Mouse (Mus musculus): ENCODE results near the gene Gm14569.

The Gm14569 gene

DNA sequence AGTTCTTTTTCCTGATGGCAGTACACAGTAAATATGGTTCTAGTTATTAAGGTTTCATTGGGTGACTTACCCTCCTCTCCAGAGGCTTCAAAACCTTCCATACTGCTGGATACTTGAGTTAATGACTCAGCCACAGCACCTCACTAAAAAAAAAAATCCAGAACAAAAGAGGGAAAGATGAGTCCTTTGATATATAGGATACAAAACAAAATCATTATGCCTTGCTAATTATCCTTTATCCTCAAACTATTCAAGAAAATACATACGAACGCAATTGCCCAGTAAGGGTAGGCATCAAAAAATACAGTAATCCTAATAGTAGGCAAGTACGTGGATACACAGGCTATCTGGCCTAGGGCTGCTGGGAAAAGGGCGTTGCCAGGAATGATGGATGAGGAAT lies at the start of gene Gm14569:
Gene Gm14569, minus strand, starts transcription at position 101 of the 400 bp plus-strand sequence.
- DNase-seq (ENCODE audit: low spot score) = no peak

DNA sequence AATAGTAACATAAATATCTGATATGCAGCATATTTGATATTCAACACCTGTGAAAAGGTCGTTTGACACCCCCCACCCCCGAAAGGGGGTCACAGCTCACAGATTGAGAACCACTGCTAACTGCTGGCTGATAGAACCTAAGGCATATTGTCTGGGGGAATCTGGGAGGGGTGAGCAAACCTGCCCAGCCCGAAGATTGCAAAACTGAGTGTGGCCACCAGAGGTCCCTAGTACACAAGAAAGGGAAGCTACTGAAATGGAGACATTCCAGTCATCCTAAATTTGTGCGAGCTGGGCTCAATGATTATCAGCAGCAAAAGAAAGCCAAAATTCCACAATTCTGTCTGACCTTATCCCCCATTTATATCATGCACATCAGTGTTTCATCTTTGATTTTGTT lies 42.9 kb upstream of the Gm14569 start:
- DNase-seq (ENCODE audit: low spot score) = peak; percentile 32

DNA sequence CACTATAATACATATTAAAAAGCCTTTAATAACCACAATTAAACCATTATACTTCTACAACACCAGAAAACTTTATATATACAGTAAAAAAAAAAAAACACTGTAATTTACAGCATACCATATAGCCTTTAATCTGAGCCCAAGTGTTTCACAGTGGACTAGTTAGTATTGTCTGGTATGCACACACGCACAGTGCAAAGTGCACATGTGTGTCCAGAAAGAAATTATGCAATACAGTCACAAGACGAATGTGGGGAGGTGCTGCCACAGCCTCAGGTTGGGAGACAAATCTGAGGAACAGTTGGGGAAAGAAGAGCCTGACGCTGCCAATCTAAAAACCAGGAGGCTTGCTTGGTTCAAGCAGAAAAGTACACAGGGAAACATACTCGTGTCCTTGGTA lies 42.1 kb upstream of the Gm14569 start:
- DNase-seq (ENCODE audit: low spot score) = no peak

DNA sequence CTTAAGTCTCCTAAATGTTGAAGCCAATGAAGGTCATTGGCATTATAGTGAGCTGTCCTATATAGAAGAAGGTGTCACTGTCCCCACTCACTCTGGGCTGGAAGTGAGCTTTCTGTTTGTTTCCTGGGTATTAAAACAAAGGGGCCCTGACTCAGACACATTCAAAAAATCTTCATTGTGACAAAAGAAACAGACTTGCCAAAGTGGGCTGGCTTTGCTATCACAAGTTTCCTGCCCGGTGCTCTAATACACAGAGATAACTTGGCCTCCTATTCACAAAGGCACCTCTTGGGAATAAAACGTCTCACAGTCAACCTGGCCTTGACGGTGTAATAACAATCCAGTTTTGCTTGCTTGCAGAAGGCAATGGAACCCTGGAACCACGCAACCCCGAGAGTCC lies 38.6 kb upstream of the Gm14569 start:
- no peak for DNase-seq (ENCODE audit: low spot score)

DNA sequence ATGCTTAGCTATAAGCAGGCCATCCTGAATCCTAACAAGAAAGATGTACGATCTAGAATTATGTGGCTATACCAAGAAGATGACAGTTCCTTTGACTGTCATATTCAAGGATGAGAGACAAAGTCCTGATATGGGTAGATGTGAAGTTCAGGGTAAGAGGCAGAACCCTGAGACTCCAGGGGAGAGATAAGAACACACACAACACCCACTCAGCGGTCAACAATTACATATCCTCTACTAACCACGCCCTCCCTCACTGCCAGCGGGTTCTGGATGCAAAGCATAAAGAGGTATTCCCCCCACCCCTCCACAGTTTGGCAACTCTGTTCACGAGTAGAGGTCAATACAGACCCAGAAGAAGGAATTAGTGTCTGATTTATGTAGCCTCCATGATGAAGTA lies 32.1 kb upstream of the Gm14569 start:
- no peak for DNase-seq (ENCODE audit: low spot score)

DNA sequence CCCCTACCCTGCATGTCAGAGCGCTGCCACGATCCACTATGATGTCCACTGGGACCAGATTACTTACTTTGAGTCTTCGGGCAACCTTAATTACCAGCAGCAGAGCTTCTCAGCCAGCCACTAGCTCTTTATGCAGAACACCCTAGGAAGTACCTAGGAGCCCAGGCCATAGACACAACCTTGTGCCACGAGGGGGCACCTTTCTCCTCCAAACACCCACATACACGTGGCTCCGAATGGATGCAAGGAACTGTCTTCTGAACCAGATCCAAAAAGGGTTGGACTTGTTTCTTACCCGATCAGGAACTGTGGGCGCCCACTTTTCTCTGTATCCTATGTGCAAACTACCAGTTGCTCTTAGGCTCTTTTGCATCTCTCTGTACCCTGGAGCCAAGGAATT lies 22.1 kb upstream of the Gm14569 start:
- no peak for DNase-seq (ENCODE audit: low spot score)

DNA sequence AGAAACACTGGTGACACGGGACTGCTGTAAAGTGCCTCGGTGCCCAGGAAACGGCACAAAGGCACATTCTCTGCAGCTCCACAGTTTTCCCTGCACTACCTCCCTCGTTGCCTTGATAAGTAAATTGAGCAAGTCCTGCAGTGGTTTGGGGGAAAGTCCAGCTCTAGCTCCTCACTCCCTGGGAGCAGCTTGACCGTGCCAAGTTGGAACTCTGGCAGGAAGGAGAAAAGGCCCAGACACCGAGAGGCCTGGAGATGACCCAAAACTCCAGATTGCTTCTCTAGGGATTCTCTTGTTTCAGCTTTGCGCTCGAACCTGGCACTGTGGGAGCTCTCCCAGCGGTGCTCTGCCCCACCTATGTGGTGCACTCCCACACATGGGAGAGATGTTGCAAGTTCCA lies 21.6 kb upstream of the Gm14569 start:
- no peak for DNase-seq (ENCODE audit: low spot score)

DNA sequence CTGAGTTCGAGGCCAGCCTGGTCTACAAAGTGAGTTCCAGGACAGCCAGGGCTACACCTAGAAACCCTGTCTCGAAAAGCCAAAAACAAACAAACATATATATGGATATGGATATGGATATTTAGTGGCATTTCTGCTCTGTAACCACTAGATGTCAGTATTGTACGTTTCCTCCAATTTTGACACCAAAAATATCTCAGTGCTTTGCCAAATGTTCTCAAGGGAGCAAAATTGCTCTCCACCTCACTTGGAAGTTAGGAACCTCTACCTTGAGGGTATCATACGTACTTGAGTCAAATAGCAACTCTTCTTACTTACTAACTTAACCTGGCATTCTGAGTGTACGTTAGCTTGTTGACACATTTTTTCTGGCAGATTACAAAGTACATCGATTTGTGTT lies 15.2 kb upstream of the Gm14569 start:
- DNase-seq (ENCODE audit: low spot score) = no peak

DNA sequence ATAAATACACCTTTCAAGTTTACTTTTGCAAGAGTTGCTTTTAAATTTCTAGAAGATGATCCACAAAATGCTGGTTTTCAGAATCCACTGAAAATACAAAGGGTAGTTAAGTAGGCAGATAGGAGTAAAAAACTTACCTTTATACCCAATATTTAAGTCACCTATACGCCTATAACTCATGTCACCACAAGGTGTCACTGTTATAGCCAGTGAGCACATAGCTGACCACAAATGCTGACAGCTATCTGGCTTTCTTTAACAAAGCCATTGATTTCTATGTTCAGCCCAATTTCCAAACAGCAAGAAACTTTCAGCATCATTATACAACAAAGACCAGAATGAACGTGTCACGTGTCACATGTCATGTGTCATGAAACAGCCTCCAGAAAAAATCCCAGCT lies 2.1 kb downstream of the Gm14569 start:
- no peak for DNase-seq (ENCODE audit: low spot score)

DNA sequence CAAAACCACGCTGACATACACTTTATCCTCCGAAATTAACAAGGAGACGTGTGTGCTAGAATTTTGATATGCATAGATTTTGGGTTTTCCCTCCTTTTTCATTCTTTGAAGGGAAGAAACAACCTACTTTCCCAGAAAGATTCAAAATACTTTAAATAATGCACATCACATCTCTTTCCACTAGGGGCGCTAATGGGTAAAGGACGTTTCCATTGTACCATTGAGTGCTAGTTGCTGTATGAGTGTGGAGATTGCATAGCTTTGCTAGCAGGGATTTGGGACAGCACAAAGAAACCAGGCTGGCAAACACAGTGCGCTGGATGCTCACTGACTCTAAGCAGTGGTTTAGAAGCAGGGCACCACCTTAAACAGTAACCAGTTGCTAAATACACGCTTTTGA lies 3.6 kb downstream of the Gm14569 start:
- DNase-seq (ENCODE audit: low spot score) = no peak

DNA sequence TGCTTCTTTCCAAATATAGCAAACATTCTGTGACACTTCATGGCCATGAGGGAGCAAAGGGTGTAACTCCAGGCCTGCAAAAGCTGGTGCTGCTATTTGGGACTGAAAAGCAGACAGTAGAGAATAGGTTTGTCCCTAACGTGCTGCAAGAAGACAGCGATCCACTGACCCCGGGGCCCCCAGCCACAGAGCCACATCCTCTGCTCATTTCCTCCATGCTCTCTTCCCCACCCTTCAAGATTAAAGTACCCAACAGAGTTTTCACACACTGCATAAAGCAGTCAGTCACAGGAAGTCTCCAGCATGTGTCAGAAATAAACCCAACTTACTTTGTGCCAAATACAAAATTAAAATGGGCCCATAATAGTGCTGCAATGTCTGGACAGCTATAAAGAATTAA lies 16.8 kb downstream of the Gm14569 start:
- DNase-seq (ENCODE audit: low spot score) = no peak

DNA sequence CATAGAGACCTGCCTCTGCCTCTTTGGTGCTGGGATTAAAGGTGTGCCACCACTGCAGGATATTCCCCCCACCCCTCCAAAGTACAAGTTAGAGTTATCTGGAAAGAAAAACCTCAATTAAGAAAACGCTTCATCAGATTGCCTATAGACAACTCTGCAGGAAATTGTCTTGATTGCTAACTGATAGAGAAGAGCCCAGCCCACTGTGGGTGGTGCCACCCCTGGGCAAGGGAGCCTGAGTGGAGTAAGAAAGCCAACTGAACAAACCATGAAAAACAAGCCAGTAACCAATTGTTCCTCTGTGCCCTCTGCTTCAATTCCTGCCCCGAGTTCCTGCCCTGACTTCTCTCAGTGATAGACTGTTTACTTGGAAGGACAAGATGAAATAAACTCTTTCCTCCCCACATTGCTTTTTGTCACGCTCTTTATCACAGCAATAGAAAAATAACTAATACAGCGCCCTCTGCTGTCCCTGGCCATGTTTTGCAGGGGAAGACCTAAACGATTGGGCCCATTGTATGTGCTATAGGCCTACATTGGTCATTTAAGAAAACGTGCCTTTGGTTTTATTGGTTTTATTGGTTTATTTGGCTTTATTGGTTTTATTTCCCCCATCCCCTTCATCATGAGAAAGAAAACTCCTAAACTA lies 17.4 kb downstream of the Gm14569 start:
- no peak for DNase-seq (ENCODE audit: low spot score)

DNA sequence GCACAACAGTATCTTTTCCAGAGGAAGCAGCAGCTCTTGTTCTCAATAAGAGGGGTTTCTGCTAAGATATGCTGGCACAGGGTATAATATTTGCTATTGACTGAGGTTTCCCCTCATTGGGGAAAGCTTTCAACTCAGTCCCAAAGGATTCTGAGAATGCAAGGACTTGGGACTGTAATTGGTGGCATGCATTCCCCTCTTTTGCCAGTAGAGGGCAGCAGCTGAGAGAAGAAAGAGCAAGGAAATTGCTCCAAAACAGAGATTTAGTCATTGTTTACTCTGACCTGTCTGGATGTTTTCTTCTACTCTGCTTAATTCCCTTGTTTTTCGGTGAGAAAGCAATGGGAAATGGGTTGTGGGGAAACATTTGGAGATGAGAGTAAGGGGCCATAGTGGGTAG lies 35.6 kb downstream of the Gm14569 start:
- no peak for DNase-seq (ENCODE audit: low spot score)

DNA sequence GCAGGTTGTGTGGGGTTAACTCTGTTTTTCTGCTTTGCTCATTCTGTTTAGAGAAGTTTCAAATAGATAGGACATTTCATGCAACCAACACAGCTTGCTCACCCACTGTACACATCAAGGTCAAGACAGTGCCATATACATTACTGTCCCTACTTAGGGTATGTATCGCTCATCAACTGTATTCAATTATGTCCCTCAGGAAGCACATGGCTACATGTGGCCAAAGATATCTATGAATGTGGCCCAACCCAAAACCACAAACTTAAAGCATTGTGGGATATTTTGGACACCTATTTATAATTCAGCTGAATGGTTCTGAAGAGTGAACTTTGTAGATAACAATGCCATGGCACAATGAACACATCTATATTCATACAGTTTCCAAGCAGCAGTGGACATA lies 53.7 kb downstream of the Gm14569 start:
- DNase-seq (ENCODE audit: low spot score) = no peak

DNA sequence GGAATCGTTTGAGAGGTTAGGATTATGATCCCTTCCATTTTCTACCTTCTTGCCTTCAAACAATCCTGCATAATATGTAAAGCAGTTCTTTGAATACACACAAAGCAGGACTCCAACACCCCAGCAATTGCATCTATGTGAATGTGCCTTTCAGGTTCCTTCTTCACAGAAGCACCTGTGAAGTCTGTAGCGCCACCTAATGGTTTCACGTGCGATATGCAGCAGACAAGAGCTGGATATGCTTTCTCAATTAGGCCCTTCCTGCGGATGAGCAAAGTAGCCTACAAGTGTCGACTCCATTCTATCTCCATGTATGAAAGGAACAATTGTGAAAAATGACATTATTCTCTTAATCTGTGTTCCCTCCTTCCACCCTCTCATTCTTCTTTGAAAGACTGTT lies 56.6 kb downstream of the Gm14569 start:
- no peak for DNase-seq (ENCODE audit: low spot score)

DNA sequence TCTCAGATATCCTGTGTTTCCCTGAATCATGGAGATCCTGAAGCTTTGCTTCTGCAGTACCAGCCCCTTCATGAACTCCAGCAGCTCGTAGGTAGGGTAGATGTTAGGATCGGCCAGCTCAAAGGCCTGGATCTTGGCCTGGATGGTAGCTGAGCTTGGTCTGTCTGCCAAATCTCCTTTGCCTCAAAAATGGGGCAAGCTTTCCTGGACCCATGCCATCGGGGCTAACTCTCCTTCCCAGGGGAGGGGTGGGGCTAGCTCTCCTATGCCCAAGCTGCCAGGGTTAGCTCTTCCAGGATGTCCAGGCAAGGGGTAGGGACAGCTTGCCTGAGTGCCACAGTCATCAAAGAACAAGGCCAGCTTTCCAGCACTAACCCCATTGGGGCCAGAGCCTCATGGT lies 72.5 kb downstream of the Gm14569 start:
- DNase-seq (ENCODE audit: low spot score) = no peak

DNA sequence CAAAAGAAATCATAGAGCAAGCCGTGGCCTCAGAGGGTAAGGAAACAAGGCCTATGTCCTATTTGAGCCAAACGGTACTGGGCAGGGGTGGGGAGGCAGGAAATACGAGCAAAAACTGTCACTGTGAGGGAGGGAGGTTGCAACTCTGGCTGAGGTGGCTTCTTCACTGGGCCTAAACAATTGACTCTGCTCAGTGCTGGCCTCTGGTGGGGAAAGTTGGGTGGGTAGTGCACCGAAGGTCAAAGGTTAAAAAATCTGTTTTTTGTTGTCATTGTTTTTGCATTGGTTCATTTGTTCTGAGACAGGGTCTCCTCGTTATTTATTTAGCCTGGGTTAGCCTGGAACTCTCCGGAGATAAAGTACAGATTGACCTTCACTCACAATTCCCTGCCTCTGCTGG lies 89.3 kb downstream of the Gm14569 start:
- DNase-seq (ENCODE audit: low spot score) = no peak

DNA sequence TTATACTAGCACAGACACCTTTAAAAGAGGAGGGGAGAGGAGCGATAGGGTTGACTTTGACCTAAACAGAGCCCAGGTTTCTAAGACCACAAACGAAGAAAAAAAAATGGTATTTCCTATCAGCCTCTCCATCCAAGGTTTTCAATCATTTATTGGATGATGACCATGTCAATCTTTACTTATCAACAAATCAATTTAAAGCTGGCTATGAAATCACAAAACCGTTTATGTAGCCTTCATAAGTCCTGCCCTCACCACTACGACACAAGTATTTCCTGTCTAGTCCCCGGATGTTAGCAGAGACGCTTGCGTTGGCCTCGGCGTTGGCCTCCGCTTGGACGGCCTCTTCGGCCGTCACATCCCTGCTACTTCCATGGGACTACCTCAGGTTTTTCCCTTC lies 90.7 kb downstream of the Gm14569 start, which contains the start of gene Gm6268:
Gene Gm6268, plus strand, starts transcription at position 301 of the 400 bp plus-strand sequence.
- no peak for DNase-seq (ENCODE audit: low spot score)

DNA sequence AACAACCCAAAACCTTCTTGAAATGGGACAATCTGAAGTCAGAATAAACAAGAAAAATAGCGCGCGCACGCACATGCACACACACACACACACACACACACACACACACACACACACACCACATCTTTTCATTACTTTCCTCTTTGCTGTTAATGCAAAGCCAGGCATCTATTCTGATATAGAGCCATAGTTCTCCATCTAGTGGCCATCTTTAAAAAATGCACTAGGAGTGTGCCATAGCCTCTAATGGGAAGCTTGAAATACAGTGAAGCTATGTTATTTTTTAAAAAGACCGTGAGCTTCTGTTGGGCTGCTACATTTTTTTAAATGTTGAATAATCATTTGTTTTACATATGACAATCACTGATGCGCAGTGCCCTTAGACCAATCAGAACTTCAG lies 98.4 kb downstream of the Gm14569 start:
- DNase-seq (ENCODE audit: low spot score) = no peak

DNA sequence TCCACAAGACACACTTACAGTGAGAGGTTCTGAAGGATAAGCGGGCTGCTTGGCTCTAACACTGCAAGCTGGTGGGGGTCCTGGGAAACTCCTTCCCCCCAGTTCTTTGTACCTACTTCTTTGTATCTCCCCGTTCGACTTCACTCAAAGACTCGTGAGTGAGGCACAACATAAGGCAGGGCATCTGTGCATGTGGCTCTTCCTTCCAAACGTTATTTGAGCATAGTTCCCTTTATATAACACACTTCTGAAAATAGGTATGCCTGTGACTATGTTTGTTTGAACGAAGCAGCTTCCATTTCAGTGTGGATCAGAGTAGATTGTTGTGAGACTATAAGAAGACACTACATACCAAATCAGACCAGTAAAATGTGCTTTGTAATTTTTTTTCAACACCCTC lies 99.0 kb downstream of the Gm14569 start:
- DNase-seq (ENCODE audit: low spot score) = no peak

DNA sequence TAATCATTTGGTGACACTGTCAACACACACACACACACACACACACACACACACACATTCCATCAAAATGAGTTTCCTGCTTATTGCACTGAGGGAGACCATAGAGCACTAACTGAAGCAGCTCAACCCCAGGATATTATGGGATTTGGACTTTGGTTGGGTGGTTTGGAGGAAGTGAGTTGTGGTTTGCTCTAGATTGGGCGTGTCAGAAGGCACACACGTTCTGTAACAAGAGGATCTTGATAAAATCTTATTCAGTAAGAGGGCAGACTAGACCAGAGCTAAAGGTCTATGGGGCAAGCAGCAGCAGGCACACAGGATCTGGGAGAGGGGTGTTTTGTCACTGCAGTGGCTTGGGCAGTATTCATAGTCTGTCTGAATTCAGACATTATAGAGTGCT lies 101.1 kb downstream of the Gm14569 start:
- no peak for DNase-seq (ENCODE audit: low spot score)

DNA sequence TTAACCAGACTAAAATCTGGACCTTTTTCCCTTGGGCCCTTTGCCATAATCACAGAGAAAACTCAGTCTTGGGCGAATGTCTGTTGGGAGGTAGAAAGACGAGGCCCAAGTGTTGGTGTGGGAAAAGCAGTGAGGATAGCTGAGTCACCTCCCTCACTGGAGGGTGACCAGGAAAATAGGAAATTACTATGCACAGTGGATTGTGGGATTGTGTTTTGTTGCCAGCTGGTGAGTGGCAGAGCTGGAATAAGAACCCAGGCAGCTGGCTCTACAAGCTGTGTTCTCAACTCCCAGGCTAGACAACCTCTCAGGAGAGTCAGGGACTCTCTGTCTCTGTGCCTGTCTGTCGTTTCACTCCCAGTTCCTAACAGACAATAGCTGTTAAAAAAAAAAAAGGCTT lies 101.7 kb downstream of the Gm14569 start:
- no peak for DNase-seq (ENCODE audit: low spot score)

DNA sequence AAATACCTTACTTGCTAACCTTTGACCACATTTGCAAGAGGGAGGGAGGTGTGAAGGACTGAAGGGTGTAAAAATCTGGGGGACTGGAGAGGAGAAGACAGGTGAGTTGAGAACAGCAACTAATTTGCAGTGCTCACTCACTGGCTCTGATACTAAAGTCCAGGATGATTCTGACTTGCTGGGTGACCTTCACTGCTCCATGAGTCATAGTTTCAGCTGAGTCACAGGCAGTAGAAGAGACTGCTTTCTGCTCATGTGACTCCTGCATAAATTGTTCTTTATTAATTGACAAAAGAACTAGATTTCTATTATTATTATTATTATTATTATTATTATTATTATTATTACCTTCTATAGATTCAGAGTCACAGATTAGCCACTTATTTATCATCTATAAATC lies 106.3 kb downstream of the Gm14569 start:
- no peak for DNase-seq (ENCODE audit: low spot score)
